Mouse (Mus musculus): ENCODE measurements around the gene Gm11111.

The Gm11111 gene

DNA sequence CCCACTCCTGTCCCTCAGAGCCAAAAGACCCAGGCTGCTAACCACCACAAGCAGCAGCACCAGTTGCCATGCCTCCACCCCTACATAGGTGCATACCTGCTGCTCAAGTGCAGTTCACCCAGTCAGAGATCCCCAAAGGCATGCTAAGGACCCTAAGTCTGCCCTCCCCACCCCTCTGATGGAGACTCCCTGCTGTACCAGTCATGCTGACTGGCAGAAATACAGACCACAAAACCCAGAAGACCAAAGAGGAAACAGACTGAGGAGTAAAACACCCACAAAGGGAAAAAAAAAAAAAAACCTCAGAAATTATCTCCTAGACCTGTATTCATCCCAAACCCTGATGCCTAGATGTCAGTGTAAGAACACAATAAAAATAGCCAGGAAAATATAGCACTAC, 33.4 kb downstream of the Gm11111 start:
- DNase-seq = no peak

Measured in thymus, adult 18-20 months (tissue).